Mouse (Mus musculus) T-helper 2 cell (primary cell): Measurements from ENCODE around the gene Nos1ap.

Experiments used
- in situ Hi-C: fragments of 300-600 bp; cut with MboI, MseI; formaldehyde crosslinking; loops from one replicate; pipeline ENCODE4 v1.15.1; 2025; ENCODE audit warnings: high pct_unique_total_duplicates

Nos1ap gene

GRCm38 (mm10) chr1:170419961-170420360 lies 169.7 kb downstream of the Nos1ap start:
- in situ Hi-C loops: no loop called here

DNA sequence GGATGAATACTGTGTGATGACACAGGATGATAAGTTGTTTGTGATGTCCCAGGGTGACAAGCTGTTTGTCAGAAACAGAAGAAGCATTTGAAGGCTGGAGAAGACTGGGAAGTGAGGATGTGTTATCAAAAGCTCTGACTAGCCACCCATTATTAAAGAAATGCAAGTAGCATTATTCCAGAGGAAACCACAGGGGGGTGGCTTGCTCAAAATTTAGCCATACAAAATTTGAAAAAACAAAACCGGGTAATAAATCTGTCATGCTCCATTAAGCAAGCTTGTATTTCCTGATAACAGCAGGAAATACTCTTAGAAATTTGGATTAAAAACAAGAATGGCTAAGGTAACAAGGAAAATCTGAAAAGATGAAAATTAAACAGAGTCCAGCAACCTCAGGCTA lies 171.5 kb downstream of the Nos1ap start:
- in situ Hi-C loops: no loop called here

- in situ Hi-C loops: no loop called here
Measured at GRCm38 (mm10) chr1:170416967-170417366, 172.7 kb downstream of the Nos1ap start.

- in situ Hi-C loops: no loop called here
Measured at GRCm38 (mm10) chr1:170416206-170416605, 173.5 kb downstream of the Nos1ap start.

DNA sequence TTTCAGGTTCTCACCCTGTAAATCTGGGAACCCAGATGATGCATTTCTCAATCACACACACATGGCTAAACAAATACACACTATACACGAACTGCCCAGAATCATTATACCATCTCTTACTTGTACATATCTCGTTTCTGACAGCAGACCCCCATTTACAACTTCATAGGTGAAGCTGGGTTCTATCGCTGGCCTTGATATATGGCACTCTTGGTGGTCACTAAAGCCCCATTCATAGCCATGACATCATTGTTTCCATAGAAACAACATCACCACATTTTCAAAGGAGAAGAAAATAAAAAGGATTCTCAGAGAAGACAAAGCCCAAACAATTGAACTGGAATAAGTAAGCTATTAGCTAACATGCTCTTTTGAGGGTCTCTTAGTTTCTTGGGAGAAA lies 174.3 kb downstream of the Nos1ap start:
- in situ Hi-C loops: no loop called here

GRCm38 (mm10) chr1:170410402-170411191 lies 179.1 kb downstream of the Nos1ap start:
- in situ Hi-C loops: no loop called here

- in situ Hi-C loops: no loop called here
Measured at GRCm38 (mm10) chr1:170409091-170409490, 180.6 kb downstream of the Nos1ap start.

DNA sequence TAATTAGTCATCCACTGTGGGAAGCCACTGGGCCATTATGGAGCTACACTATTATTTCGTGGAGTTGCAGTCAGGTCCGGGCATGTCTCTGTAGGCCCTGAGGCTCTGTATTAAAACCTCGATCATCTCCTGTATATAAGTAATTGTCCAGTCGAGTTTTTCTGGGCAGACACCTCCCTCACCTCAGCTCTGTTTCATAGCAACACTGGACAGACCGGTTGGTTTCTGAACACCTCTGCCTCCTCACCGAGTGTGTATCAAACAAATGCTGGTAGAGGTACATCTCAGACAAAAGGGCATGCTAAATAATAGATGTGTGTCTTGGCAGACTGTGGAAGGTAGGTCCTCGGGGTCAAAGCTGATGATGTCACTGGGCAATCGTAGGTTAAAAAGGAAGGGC lies 182.7 kb downstream of the Nos1ap start:
- in situ Hi-C loops: no loop called here

DNA sequence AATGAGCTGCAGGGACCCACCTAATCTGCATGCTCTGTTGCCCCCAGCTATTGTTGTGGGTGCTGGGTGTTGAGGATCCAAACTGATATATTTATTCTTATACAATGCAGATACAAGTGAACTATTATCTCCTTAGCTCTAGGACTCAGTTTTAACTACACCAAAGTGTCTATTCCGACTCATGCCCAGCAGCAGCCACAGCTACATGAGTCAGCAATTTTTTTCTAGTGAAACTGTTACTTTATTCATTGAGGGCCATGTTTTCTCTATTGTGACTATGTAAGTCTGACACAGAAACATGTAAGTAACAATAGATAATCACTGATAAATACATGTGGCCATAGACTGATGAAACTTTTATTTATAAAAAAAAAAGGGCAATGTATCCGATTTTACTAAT lies 184.5 kb downstream of the Nos1ap start:
- in situ Hi-C loops: no loop called here

- in situ Hi-C loops: no loop called here
Measured at GRCm38 (mm10) chr1:170402682-170403081, 187.0 kb downstream of the Nos1ap start.

DNA sequence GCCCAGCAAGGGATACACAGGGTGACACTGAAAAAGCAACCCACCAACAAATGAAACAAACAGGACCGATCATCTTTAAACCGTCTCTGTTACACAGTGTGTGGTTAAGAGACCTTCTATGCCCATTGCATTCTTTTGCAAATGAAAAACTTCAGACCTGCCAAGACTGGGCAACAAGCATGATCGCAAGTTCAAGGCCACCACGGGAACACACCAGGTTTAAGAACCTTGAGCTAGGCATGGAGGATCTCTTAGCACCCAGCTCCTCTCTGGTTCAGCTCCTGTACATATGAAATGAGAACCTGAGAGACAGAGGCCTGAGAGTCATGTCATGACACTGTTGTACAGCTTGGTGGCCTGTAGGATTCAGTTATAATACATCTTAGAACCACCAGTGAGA lies 190.8 kb downstream of the Nos1ap start:
- in situ Hi-C loops: no loop called here

DNA sequence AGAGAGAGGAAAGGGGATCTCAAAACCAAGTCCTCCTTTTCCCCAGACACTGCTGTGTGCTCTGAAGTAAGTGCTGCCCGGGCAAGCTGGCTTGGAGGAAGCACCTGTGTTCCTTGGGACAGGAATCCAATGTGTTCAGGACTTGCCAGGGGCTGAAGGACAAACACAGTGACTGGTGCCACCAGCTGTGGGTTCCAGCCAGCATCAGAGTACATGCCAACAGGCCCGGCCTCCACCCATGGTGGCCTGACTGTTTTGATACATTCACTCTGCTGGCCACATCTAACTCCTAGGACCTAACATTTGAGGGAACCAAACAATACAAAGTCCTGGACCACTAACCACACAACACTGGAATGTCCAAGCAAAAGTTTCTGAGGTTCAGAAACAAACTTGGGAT lies 194.6 kb downstream of the Nos1ap start:
- in situ Hi-C loops: no loop called here

GRCm38 (mm10) chr1:170394641-170395040 lies 195.0 kb downstream of the Nos1ap start:
- in situ Hi-C loops: no loop called here

DNA sequence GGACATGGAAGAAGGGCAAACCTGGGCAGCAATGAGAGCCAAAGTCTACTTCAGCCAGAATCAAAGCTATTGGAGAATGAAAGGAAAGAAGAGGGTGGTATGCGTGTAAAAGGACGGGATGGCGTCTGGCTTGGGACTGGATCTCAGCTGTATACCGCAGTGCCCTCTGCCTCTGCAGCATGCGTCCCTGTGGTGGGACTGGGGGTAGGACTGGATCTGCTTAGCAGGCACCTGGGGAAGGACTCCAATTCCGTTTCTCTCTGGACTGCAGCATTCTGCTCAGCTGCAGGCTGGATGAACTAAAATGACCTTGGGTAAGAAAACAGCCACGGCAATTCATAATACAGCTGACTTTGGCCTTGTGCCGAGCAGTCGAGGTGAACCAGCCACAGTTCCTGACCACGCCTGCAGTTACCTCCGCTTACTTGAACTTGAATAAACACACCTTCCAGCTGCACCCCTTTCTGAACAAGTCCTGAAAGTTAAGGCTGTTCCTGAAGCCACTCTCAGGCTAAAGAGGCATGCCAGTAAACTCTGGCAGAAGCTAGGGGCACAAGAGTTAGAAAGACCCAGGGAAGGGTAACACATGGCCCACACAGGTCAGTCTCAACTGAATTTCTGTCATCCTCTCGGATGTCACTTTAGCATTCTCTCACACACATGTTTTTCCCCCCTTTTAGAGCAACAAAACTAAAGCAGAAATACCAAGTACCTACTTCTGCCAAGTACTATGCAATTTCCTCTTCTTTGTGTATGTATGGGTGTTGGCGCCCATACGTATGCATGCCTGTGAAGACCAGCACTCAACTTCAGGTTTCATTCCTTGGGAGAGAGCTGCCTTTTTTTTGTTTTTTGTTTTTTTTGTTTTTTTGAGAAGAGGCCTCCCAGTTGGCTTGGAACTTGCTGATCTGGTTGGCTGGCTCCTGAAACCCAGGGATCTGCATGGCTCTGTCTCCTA lies 196.6 kb downstream of the Nos1ap start:
- in situ Hi-C loops: no loop called here

DNA sequence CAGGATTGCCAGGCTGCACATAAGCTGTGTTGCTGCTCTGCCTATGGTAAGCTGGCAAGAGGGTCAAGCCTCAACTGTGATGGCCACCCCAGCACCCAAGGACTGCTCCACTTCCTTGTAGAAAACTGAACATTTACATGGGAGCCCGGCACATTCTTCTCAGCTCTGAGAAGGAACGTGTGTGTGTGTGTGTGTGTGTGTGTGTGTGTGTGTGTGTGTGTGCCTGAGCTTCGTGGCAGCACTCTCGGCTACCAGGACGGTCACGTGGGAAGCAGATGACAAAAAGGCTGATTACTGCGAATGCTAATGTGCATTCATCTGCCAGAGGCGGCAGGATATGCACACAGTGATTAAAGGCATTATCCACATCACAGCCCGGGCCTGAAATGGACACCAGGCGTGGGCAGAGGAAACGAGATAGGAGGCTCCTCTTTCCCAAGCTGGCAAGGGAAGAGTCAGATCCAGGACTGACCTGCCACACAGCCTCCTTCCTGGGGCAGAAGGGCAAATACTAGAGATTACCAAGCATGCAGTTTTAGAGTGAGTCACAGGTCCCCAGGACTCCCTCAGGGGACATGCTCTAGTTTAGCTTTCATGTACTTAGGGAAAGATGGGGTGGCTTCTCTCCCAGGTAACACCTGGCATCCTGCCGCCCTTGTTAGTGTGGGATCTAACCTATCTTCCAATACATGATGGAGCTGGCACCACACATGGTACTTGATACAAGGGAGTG lies 202.3 kb downstream of the Nos1ap start:
- in situ Hi-C loops: no loop called here

DNA sequence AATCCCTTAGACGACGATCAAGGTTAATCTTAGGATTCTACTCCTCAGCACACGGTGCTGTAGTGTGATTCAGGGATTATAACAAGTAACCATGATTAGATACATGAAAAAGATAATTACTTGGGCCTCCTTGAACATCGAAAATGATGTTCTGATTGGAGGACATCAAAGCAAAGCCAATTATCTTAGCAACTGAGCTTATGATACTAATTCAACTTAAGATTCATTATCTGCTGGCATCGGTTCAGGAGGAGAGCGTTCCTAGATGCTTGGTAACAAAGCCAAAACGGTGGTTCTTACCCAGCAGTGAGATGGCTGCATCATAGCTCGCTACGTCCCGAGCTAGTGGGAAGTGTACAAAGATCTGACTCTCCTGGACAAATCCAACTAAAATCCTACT lies 204.2 kb downstream of the Nos1ap start:
- in situ Hi-C loops: no loop called here

DNA sequence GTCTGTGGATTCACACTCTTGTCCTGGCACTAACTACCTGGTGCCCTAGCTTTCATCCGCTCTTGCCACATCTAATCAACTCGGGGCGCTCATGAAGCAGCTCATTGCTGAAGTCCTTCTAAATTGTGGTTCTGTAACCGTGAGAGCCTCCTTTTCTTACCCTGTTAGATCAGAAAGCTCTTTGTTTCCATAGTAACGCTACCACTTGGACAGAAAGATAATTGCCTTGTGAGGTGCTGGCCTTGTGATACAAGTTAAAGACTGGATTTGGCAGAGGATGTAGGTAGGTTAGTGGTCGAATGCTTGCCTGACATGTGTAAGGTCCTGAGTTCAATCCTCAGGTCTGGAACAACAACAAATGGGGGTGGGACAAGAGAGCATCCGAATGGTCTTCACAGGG lies 206.1 kb downstream of the Nos1ap start:
- in situ Hi-C loops: no loop called here

DNA sequence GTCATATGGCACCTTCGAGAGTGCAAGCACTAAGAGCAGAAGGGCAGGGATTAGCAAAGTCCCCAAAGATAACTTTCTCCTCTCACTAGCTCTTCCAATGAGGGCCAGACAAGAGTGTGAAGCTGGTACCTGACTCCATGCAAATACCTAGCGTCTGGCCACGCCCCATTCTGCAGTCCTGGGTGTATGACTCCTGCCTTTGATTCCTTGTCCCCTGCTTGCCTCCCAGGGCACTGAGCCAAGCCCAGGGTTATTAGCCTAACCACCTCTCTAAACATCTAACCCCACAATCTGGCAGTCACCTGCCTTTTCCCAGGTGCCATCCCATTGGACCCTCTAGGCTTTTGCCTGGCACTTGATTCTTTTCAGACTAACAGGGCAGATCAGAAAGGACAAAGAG lies 208.2 kb downstream of the Nos1ap start:
- in situ Hi-C loops: no loop called here

DNA sequence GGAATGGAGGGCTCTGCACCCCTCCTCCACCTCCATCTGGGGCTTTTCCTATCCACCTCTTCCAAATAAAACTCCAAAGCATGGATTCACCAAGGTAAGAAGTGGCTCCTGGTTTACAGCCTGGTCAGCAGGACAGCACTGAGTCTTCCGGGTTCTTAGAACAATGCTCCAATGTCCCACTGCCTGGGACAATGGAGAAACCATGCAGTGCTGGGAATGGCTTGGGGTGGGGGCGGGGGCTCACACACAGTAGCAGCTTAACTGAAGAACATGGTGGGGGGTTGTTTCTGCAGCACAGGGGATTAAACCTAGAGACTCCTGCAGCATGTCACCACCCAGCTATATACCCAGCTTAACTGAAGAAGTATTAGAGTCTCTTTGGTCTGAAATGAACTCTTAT lies 209.2 kb downstream of the Nos1ap start:
- in situ Hi-C loops: no loop called here

DNA sequence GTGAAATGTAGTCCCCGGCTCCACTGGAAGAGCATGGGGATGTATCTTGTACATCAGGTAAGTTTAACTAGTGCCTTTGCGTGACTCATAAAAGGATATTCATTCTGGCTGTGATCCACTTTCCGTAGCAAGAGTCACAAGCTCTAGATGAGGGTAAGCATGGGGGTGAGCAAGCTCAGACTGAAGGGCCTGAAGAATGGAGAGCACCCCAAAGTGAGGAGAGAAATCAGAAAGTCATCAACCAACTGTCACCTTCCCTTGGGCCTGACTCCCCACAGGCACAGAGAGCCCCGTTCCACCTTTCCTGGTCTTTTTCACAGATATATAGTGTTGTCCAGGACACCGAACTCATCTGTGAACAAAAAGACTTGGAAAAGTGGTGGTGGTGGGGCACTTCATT lies 213.9 kb downstream of the Nos1ap start:
- in situ Hi-C loops: no loop called here

DNA sequence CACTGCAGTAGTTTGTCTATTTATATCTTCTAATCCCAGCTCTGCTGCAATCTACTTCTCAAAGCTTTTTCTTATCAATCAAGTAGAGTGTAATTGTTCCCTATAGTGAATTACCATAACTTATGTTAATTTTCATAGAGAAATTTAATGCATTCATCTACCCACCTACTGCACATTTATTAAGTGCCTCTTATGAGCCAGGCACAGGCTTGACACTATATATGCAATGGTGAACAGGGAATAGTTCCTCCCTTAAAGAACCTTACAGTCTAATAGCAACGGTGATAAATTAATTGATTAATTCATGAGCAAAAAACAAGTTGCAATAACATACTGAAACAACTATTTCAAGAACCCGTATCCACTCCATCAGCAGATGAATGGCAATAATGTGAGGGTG lies 215.9 kb downstream of the Nos1ap start:
- in situ Hi-C loops: no loop called here

- in situ Hi-C loops: no loop called here
Measured at GRCm38 (mm10) chr1:170371191-170371792, 218.4 kb downstream of the Nos1ap start.
